Mouse (Mus musculus) skeletal muscle tissue, adult 2 months (tissue): ENCODE measurements around the gene Mphosph6.

Experiments
- DNase-seq: peaks from one replicate; pipeline ENCODE4 v3.0.0-alpha.2; 2012; ENCODE audit warnings: low read depth, low spot score

Gene Mphosph6

GRCm38 (mm10) chr8:117771115-117771836 is 30.5 kb downstream of the Mphosph6 start:
- no peak for DNase-seq

- no peak for DNase-seq
These were observed 32.8 kb downstream of the Mphosph6 start for GRCm38 (mm10) chr8:117768971-117769370.

- DNase-seq: no peak
These were observed 35.8 kb downstream of the Mphosph6 start for GRCm38 (mm10) chr8:117765947-117766346.

- no peak for DNase-seq
These were observed 37.1 kb downstream of the Mphosph6 start for GRCm38 (mm10) chr8:117764625-117765024.

GRCm38 (mm10) chr8:117762776-117763175 is 39.0 kb downstream of the Mphosph6 start:
- DNase-seq: no peak

GRCm38 (mm10) chr8:117757900-117758299 is 43.8 kb downstream of the Mphosph6 start:
- DNase-seq: no peak

- DNase-seq: no peak
These were observed 52.3 kb downstream of the Mphosph6 start for GRCm38 (mm10) chr8:117749436-117749835.

- no peak for DNase-seq
These were observed 53.6 kb downstream of the Mphosph6 start for GRCm38 (mm10) chr8:117747886-117748730.

- DNase-seq: no peak
These were observed 54.3 kb downstream of the Mphosph6 start for GRCm38 (mm10) chr8:117747428-117747827.

GRCm38 (mm10) chr8:117746651-117747050 is 55.1 kb downstream of the Mphosph6 start:
- DNase-seq: no peak

- no peak for DNase-seq
These were observed 59.2 kb downstream of the Mphosph6 start for GRCm38 (mm10) chr8:117742431-117743012.
